16 mouse cellular contexts compared by ENCODE assay signal in the genomic region with DNA sequence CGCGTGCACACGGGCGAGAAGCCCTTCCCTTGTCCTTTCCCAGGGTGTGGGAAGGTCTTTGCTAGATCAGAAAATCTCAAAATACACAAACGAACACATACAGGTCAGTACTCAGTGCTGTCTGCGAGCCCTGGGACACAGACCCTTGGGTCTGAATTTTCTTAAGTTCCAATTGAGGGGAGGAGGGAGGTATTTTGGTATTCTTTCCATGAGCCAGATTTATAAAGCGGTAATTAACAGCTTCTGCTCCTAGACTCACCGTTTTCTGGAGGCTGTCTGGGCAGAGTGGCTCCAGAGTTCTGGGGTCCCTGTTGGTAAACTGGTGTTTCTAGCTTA. TPM values are rescaled to one million over a fixed set of nuclear protein-coding genes. Genes with fewer than 3 reads are reported as not detected.
A peak's percentile ranks its signal among the peaks of the same experiment; 100 is the strongest.
DNase-seq lines count a peak whose midpoint lies in the region; ATAC-seq and TF ChIP-seq lines count a peak whose summit lies in the region.
"Had no signal": no experiment of that assay in that cellular context is flagged by ENCODE, and none has a peak within 500 bp of the region (broad histone marks: within the 10 kb centered on the region; RNA-seq: fewer than 3 reads in every experiment).

No protein-coding gene starts in this region.

- H3K27me3 ChIP-seq in neural tube, embryonic 11.5 days (ENCODE audit: control insufficient read depth, insufficient read depth, low read length), result peaks cover 86% of the 10 kb centered on the region
- H3K27me3 ChIP-seq in forebrain, postnatal 0 days (ENCODE audit: insufficient read depth, low read length), result peaks cover 76% of the 10 kb centered on the region
- peaks cover 91% of the 10 kb centered on the region for H3K27me3 ChIP-seq in midbrain, embryonic 12.5 days

- no peak for TF ChIP-seq CTCF in forebrain, postnatal 0 days (IDR thresholded peaks at IDR 0.05; ENCODE audit: low read depth)
- TF ChIP-seq CTCF in left cerebral cortex, adult 2 months (IDR thresholded peaks at IDR 0.05), result no peak

- no peaks in the 10 kb centered on the region for H3K36me3 ChIP-seq in neural tube, embryonic 11.5 days (ENCODE audit: control insufficient read depth, insufficient read depth, low read length)
- no peaks in the 10 kb centered on the region for H3K36me3 ChIP-seq in forebrain, postnatal 0 days (ENCODE audit: insufficient read depth)
- H3K36me3 ChIP-seq in midbrain, embryonic 12.5 days, result no peaks in the 10 kb centered on the region
- H3K36me3 ChIP-seq: embryonic facial prominence, embryonic 15.5 days; heart, embryonic 10.5 days; kidney, embryonic 15.5 days had no signal

- WGBS in neural tube, embryonic 11.5 days, result under 1% methylated on average over 8 of the region's 8 CpGs
- WGBS in forebrain, postnatal 0 days, result 14% methylated on average over 8 of the region's 8 CpGs
- 2% methylated on average over 8 of the region's 8 CpGs for WGBS in midbrain, embryonic 12.5 days

- peak overlapping the region; percentile 93 for H3K27ac ChIP-seq in neural tube, embryonic 11.5 days (ENCODE audit: low read depth, low read length)
- peak overlapping the region; percentile 68 for H3K27ac ChIP-seq in forebrain, postnatal 0 days (ENCODE audit: low read depth, low read length)
- H3K27ac ChIP-seq in midbrain, embryonic 12.5 days (replicated peaks), result peak overlapping the region; percentile 91
- H3K27ac ChIP-seq in left cerebral cortex, adult 2 months, result no peak overlapping the region; the same call in 1 of the 2 replicates
- H3K27ac ChIP-seq: embryonic facial prominence, embryonic 15.5 days; heart, embryonic 10.5 days; kidney, embryonic 15.5 days had no signal

- ATAC-seq in neural tube, embryonic 11.5 days (ENCODE audit: insufficient read depth, low FRiP score, low TSS enrichment), result no peak
- ATAC-seq in forebrain, postnatal 0 days, result no peak
- no peak for ATAC-seq in midbrain, embryonic 12.5 days (ENCODE audit: low FRiP score, low read depth)
- ATAC-seq in megakaryocyte-erythroid progenitor cell, adult 5-6 weeks (replicated peaks; ENCODE audit: low FRiP score, low TSS enrichment, poor library complexity, severe bottlenecking), result no peak
- no peak for ATAC-seq in inflammation-experienced regulatory T-cells, adult 6 months
- ATAC-seq: liver, postnatal 0 days had no signal

- intact Hi-C loops in left cerebral cortex, adult 2 months (cut with DNase I), result no loop called here

- no peak for DNase-seq in neural tube, embryonic 11.5 days (ENCODE audit: low spot score)
- no peak for DNase-seq in neural tube, embryonic 10.5 days (ENCODE audit: extremely low spot score, low spot score)
- DNase-seq in forebrain, postnatal 0 days, result no peak
- no peak for DNase-seq in cerebellum, postnatal 36 days
- DNase-seq in left cerebral cortex, adult 2 months (ENCODE audit: extremely low spot score in 1 of 2, low spot score in 2 of 2), result no peak
- DNase-seq: B cell, adult 2 months; layer of hippocampus, adult 9-11 months; liver, postnatal 0 days had no signal

- peak overlapping the region; percentile 84 for H3K4me2 ChIP-seq in neural tube, embryonic 11.5 days (ENCODE audit: low read depth)
- peak overlapping the region; percentile 58 for H3K4me2 ChIP-seq in forebrain, postnatal 0 days (ENCODE audit: low read depth)
- peak overlapping the region; percentile 85 for H3K4me2 ChIP-seq in midbrain, embryonic 12.5 days (replicated peaks)
- H3K4me2 ChIP-seq: kidney, embryonic 15.5 days had no signal

- H3K9ac ChIP-seq in neural tube, embryonic 11.5 days (ENCODE audit: low read length), result peak overlapping the region; percentile 95
- H3K9ac ChIP-seq in forebrain, postnatal 0 days, result 0 out of 2 replicates have a peak overlapping the region, but pooled peaks have one; percentile 6
- peak overlapping the region; percentile 90 for H3K9ac ChIP-seq in midbrain, embryonic 12.5 days (replicated peaks)
- H3K9ac ChIP-seq: embryonic facial prominence, embryonic 15.5 days; kidney, embryonic 15.5 days; liver, postnatal 0 days had no signal

- H3K9me3 ChIP-seq in neural tube, embryonic 11.5 days (ENCODE audit: control insufficient read depth, low read length), result no peaks in the 10 kb centered on the region
- no peaks in the 10 kb centered on the region for H3K9me3 ChIP-seq in forebrain, postnatal 0 days (ENCODE audit: low read length)
- H3K9me3 ChIP-seq in midbrain, embryonic 12.5 days, result no peaks in the 10 kb centered on the region
- H3K9me3 ChIP-seq: embryonic facial prominence, embryonic 15.5 days; heart, embryonic 10.5 days; kidney, embryonic 15.5 days had no signal

- 0 out of 2 replicates have a peak, but pooled peaks cover 3% of the 10 kb centered on the region for H3K4me1 ChIP-seq in neural tube, embryonic 11.5 days (ENCODE audit: control insufficient read depth, insufficient read depth, low read length)
- no peaks in the 10 kb centered on the region for H3K4me1 ChIP-seq in forebrain, postnatal 0 days (ENCODE audit: insufficient read depth)
- H3K4me1 ChIP-seq in midbrain, embryonic 12.5 days, result peaks cover 28% of the 10 kb centered on the region

- peak overlapping the region; percentile 55 for H3K4me3 ChIP-seq in neural tube, embryonic 11.5 days (ENCODE audit: low read depth, low read length)
- H3K4me3 ChIP-seq in forebrain, postnatal 0 days (ENCODE audit: low read depth, low read length), result no peak overlapping the region; the same call in 1 of the 2 replicates
- peak overlapping the region; percentile 59 for H3K4me3 ChIP-seq in midbrain, embryonic 12.5 days
- no peak overlapping the region for H3K4me3 ChIP-seq in left cerebral cortex, adult 2 months
- H3K4me3 ChIP-seq: kidney, embryonic 15.5 days had no signal

RNA-seq across cellular contexts. Expression of gene Zic1, which starts 13.7 kb away (rescaled TPM):
- polyA plus RNA-seq in neural tube, embryonic 11.5 days (2014; fragmentation: Nextera tagmentation; extraction: Ambion mirVana), result 17.3 and 17.9 TPM in 2 replicates
- total RNA-seq in forebrain, postnatal 0 days (2014; rRNA removed), result 65.4 and 127 TPM in 2 replicates
- 4.4 and 8.9 TPM in 2 replicates for polyA plus RNA-seq in forebrain, postnatal 0 days (2015; fragmentation: Nextera tagmentation; extraction: Ambion mirVana)
- 11.9 and 17.2 TPM in 2 replicates for polyA plus RNA-seq in midbrain, embryonic 12.5 days (2016; fragmentation: Nextera tagmentation; extraction: Ambion mirVana)
- 10 to 100 TPM; 15.8 to 16.0 TPM for total RNA-seq in left cerebral cortex, adult 2 months (2021)
- not detected in 2 replicates for total RNA-seq in megakaryocyte-erythroid progenitor cell, adult 5-6 weeks (2014; fragmentation: Nextera tagmentation)
- total RNA-seq in megakaryocyte-erythroid progenitor cell, adult 5-6 weeks (2017), result not detected in 2 replicates
- not detected for polyA plus RNA-seq in inflammation-experienced regulatory T-cells, adult 6 months (2017; shearing (Covaris generic))
- total RNA-seq: hematopoietic stem cell, adult 5-6 weeks had no signal
- polyA plus RNA-seq: heart, embryonic 10.5 days; kidney, embryonic 15.5 days; liver, postnatal 0 days had no signal

RNA-seq across cellular contexts. Expression of gene Zic4, which starts 17.1 kb away (rescaled TPM):
- polyA plus RNA-seq in neural tube, embryonic 11.5 days (2014; fragmentation: Nextera tagmentation; extraction: Ambion mirVana), result 52.2 and 58.1 TPM in 2 replicates
- total RNA-seq in forebrain, postnatal 0 days (2014; rRNA removed), result 44.3 and 99.2 TPM in 2 replicates
- 24.7 and 48.1 TPM in 2 replicates for polyA plus RNA-seq in forebrain, postnatal 0 days (2015; fragmentation: Nextera tagmentation; extraction: Ambion mirVana)
- 44.6 and 76.9 TPM in 2 replicates for polyA plus RNA-seq in midbrain, embryonic 12.5 days (2016; fragmentation: Nextera tagmentation; extraction: Ambion mirVana)
- 1 to 10 TPM; 4.0 to 4.6 TPM for total RNA-seq in left cerebral cortex, adult 2 months (2021)
- not detected in 2 replicates for total RNA-seq in megakaryocyte-erythroid progenitor cell, adult 5-6 weeks (2014; fragmentation: Nextera tagmentation)
- not detected in 2 replicates for total RNA-seq in megakaryocyte-erythroid progenitor cell, adult 5-6 weeks (2017)
- polyA plus RNA-seq in inflammation-experienced regulatory T-cells, adult 6 months (2017; shearing (Covaris generic)), result not detected
- total RNA-seq: ES-E14; hematopoietic stem cell, adult 5-6 weeks had no signal
- polyA plus RNA-seq: kidney, embryonic 15.5 days; liver, postnatal 0 days had no signal

Comparison
In these comparisons a context has a peak if more than half of its experiments do, and no peak if none do; other contexts are left out.
1. H3K4me3 ChIP-seq: peak in neural tube, embryonic 11.5 days (single experiment) and midbrain, embryonic 12.5 days (single experiment); none in forebrain, postnatal 0 days (single experiment) and left cerebral cortex, adult 2 months (single experiment).
2. H3K9ac ChIP-seq: peak in every context shown above with its lines; median percentile 95 in neural tube, embryonic 11.5 days; 90 in midbrain, embryonic 12.5 days; 6 in forebrain, postnatal 0 days.
3. RNA of gene Zic4, which starts 17.1 kb away (polyA plus RNA-seq): 52.2 to 58.1 TPM in neural tube, embryonic 11.5 days, 24.7 to 48.1 TPM in forebrain, postnatal 0 days and 44.6 to 76.9 TPM in midbrain, embryonic 12.5 days; not detected in inflammation-experienced regulatory T-cells, adult 6 months; every median in the first group is over 10 times any median in the second.
4. Peak in every context shown above with its lines, with median percentiles within 50 percentile points of each other: H3K4me2 ChIP-seq.